Mouse (Mus musculus): ENCODE data around the gene Gm21293. TPM values are rescaled to one million over a fixed set of nuclear protein-coding genes. Genes with fewer than 3 reads are reported as not detected.
"Not testable (repeated sequence)": the region's sequence is repeated elsewhere in the genome, so short reads cannot be mapped to it uniquely, and the experiment has no call there.

Gm21293 gene
- total RNA-seq (2021) (not detected), polyA plus RNA-seq (2012; rRNA removed) (not detected in 2 replicates)
- long read RNA-seq = 0 reads

- H3K27me3 ChIP-seq (ENCODE audit: control insufficient read depth, insufficient read depth, low read length); H3K27ac ChIP-seq; H3K4me3 ChIP-seq; H3K79me2 ChIP-seq (replicated peaks; ENCODE audit: control insufficient read depth, insufficient read depth, low read length); DNase-seq; intact Hi-C loops (cut with DNase I); H3K36me3 ChIP-seq (ENCODE audit: control insufficient read depth, insufficient read depth, low read length); H3K4me1 ChIP-seq (ENCODE audit: control insufficient read depth, insufficient read depth, low read length); H3K9ac ChIP-seq (ENCODE audit: low read depth, low read length): not testable (repeated sequence)
- no CpG with 5 or more reads among the region's 3 CpGs for WGBS
Observed at GRCm38 (mm10) chr10:104142687-104143086, at the start of gene Gm21293. Gm21293 (plus strand) TSS chr10:104142987.

- WGBS = 37% methylated on average over 3 of the region's 3 CpGs
Observed at GRCm38 (mm10) chr10:104110044-104110443, 32.7 kb upstream of the Gm21293 start.

GRCm38 (mm10) chr10:104118312-104118711, 24.5 kb upstream of the Gm21293 start:
- Histone ChIP-seq H3K27ac (no peak overlapping the region), H3K79me2 (replicated peaks; ENCODE audit: control insufficient read depth, insufficient read depth, low read length) (no peaks in the 10 kb centered on the region), H3K27me3 (ENCODE audit: control insufficient read depth, insufficient read depth, low read length) (no peaks in the 10 kb centered on the region), H3K4me1 (ENCODE audit: control insufficient read depth, insufficient read depth, low read length) (no peaks in the 10 kb centered on the region), H3K4me3 (no peak overlapping the region), H3K36me3 (ENCODE audit: control insufficient read depth, insufficient read depth, low read length) (no peaks in the 10 kb centered on the region), H3K9ac (ENCODE audit: low read depth, low read length) (no peak overlapping the region)
- TF ChIP-seq EP300 (IDR thresholded peaks at IDR 0.05; ENCODE audit: insufficient read depth, low read depth, low read length) (no peak), CTCF (IDR thresholded peaks at IDR 0.05) (no peak), POLR2A (IDR thresholded peaks at IDR 0.05; ENCODE audit: insufficient read depth, low read depth, low read length) (no peak)
- 35% methylated on average over 2 of the region's 2 CpGs for WGBS
- intact Hi-C loops (cut with DNase I) = no loop called here
- no peak for DNase-seq

More at GRCm38 (mm10) chr10:104110044-104110443, 32.7 kb upstream of the Gm21293 start:
- H3K36me3 ChIP-seq (ENCODE audit: control insufficient read depth, insufficient read depth, low read length) = no peaks in the 10 kb centered on the region
- H3K4me1 ChIP-seq (ENCODE audit: control insufficient read depth, insufficient read depth, low read length) = no peaks in the 10 kb centered on the region
- no peaks in the 10 kb centered on the region for H3K27me3 ChIP-seq (ENCODE audit: control insufficient read depth, insufficient read depth, low read length)
- TF ChIP-seq POLR2A (IDR thresholded peaks at IDR 0.05; ENCODE audit: insufficient read depth, low read depth, low read length) (no peak), EP300 (IDR thresholded peaks at IDR 0.05; ENCODE audit: insufficient read depth, low read depth, low read length) (no peak), CTCF (IDR thresholded peaks at IDR 0.05) (no peak)
- intact Hi-C loops (cut with DNase I) = no loop called here
- no peak overlapping the region for H3K4me3 ChIP-seq
- no peaks in the 10 kb centered on the region for H3K79me2 ChIP-seq (replicated peaks; ENCODE audit: control insufficient read depth, insufficient read depth, low read length)
- H3K9ac ChIP-seq (ENCODE audit: low read depth, low read length) = no peak overlapping the region
- DNase-seq = no peak
- no peak overlapping the region for H3K27ac ChIP-seq

- H3K4me1 ChIP-seq (ENCODE audit: control insufficient read depth, insufficient read depth, low read length); H3K27ac ChIP-seq; H3K4me3 ChIP-seq; H3K36me3 ChIP-seq (ENCODE audit: control insufficient read depth, insufficient read depth, low read length); intact Hi-C loops (cut with DNase I); H3K9ac ChIP-seq (ENCODE audit: low read depth, low read length); H3K79me2 ChIP-seq (replicated peaks; ENCODE audit: control insufficient read depth, insufficient read depth, low read length); H3K27me3 ChIP-seq (ENCODE audit: control insufficient read depth, insufficient read depth, low read length); DNase-seq: not testable (repeated sequence)
- WGBS = no CpG with 5 or more reads among the region's 3 CpGs
Observed at GRCm38 (mm10) chr10:104151197-104151596, 8.4 kb downstream of the Gm21293 start, which contains the start of gene Gm6763. Gm6763 (plus strand) TSS chr10:104151497.

GRCm38 (mm10) chr10:104159706-104160105, 16.9 kb downstream of the Gm21293 start, which contains the start of gene Gm8764:
Gm8764 (plus strand) TSS chr10:104160006.
- DNase-seq; H3K4me3 ChIP-seq; H3K4me1 ChIP-seq (ENCODE audit: control insufficient read depth, insufficient read depth, low read length); intact Hi-C loops (cut with DNase I); H3K36me3 ChIP-seq (ENCODE audit: control insufficient read depth, insufficient read depth, low read length); H3K9ac ChIP-seq (ENCODE audit: low read depth, low read length); H3K27ac ChIP-seq; H3K27me3 ChIP-seq (ENCODE audit: control insufficient read depth, insufficient read depth, low read length); H3K79me2 ChIP-seq (replicated peaks; ENCODE audit: control insufficient read depth, insufficient read depth, low read length): not testable (repeated sequence)
- WGBS = no CpG with 5 or more reads among the region's 3 CpGs

GRCm38 (mm10) chr10:104168215-104168614, 25.4 kb downstream of the Gm21293 start, which contains the start of gene Gm21304:
Gm21304 (plus strand) TSS chr10:104168515.
- WGBS = no CpG with 5 or more reads among the region's 3 CpGs
- intact Hi-C loops (cut with DNase I); H3K36me3 ChIP-seq (ENCODE audit: control insufficient read depth, insufficient read depth, low read length); H3K27me3 ChIP-seq (ENCODE audit: control insufficient read depth, insufficient read depth, low read length); DNase-seq; H3K79me2 ChIP-seq (replicated peaks; ENCODE audit: control insufficient read depth, insufficient read depth, low read length); H3K9ac ChIP-seq (ENCODE audit: low read depth, low read length); H3K4me1 ChIP-seq (ENCODE audit: control insufficient read depth, insufficient read depth, low read length); H3K27ac ChIP-seq; H3K4me3 ChIP-seq: not testable (repeated sequence)

GRCm38 (mm10) chr10:104176724-104177123, 33.9 kb downstream of the Gm21293 start, which contains the start of gene Gm21312:
Gm21312 (plus strand) TSS chr10:104177024.
- H3K27me3 ChIP-seq (ENCODE audit: control insufficient read depth, insufficient read depth, low read length); H3K9ac ChIP-seq (ENCODE audit: low read depth, low read length); DNase-seq; H3K4me3 ChIP-seq; H3K36me3 ChIP-seq (ENCODE audit: control insufficient read depth, insufficient read depth, low read length); intact Hi-C loops (cut with DNase I); H3K79me2 ChIP-seq (replicated peaks; ENCODE audit: control insufficient read depth, insufficient read depth, low read length); H3K4me1 ChIP-seq (ENCODE audit: control insufficient read depth, insufficient read depth, low read length); H3K27ac ChIP-seq: not testable (repeated sequence)
- no CpG with 5 or more reads among the region's 3 CpGs for WGBS

GRCm38 (mm10) chr10:104185233-104185632, 42.4 kb downstream of the Gm21293 start, which contains the start of gene Gm20765:
Gm20765 (plus strand) TSS chr10:104185533.
- DNase-seq; H3K9ac ChIP-seq (ENCODE audit: low read depth, low read length); intact Hi-C loops (cut with DNase I); H3K27me3 ChIP-seq (ENCODE audit: control insufficient read depth, insufficient read depth, low read length); H3K27ac ChIP-seq; H3K36me3 ChIP-seq (ENCODE audit: control insufficient read depth, insufficient read depth, low read length); H3K79me2 ChIP-seq (replicated peaks; ENCODE audit: control insufficient read depth, insufficient read depth, low read length); H3K4me1 ChIP-seq (ENCODE audit: control insufficient read depth, insufficient read depth, low read length); H3K4me3 ChIP-seq: not testable (repeated sequence)
- no CpG with 5 or more reads among the region's 3 CpGs for WGBS

GRCm38 (mm10) chr10:104193742-104194141, 51.0 kb downstream of the Gm21293 start, which contains the start of gene Gm4340:
Gm4340 (plus strand) TSS chr10:104194042.
- DNase-seq; H3K79me2 ChIP-seq (replicated peaks; ENCODE audit: control insufficient read depth, insufficient read depth, low read length); H3K9ac ChIP-seq (ENCODE audit: low read depth, low read length); H3K27ac ChIP-seq; H3K4me3 ChIP-seq; H3K4me1 ChIP-seq (ENCODE audit: control insufficient read depth, insufficient read depth, low read length); H3K36me3 ChIP-seq (ENCODE audit: control insufficient read depth, insufficient read depth, low read length); intact Hi-C loops (cut with DNase I); H3K27me3 ChIP-seq (ENCODE audit: control insufficient read depth, insufficient read depth, low read length): not testable (repeated sequence)
- no CpG with 5 or more reads among the region's 3 CpGs for WGBS
